Mouse (Mus musculus) retina, embryonic 14.5 days (tissue): ENCODE results near the gene Mob3b.

ENCODE experiments used
- DNase-seq: peaks from one replicate; pipeline ENCODE4 v3.0.0-alpha.2; 2015; ENCODE audit warnings: low spot score

Mob3b gene

GRCm38 (mm10) chr4:35005068-35005769 lies 152.1 kb downstream of the Mob3b start:
- DNase-seq: no peak

GRCm38 (mm10) chr4:35004473-35004872 lies 152.8 kb downstream of the Mob3b start:
- DNase-seq: no peak

- DNase-seq: no peak
Measured at GRCm38 (mm10) chr4:35003550-35004326, 153.5 kb downstream of the Mob3b start.

GRCm38 (mm10) chr4:34996616-34997015 lies 160.7 kb downstream of the Mob3b start:
- no peak for DNase-seq

- peak; percentile 47 for DNase-seq
Measured at GRCm38 (mm10) chr4:34993639-34993975, 163.7 kb downstream of the Mob3b start.

- DNase-seq: peak; percentile 25
Measured at GRCm38 (mm10) chr4:34992866-34993638, 164.2 kb downstream of the Mob3b start.

- peak; percentile 20 for DNase-seq
Measured at GRCm38 (mm10) chr4:34991891-34992865, 165.1 kb downstream of the Mob3b start.

- no peak for DNase-seq
Measured at GRCm38 (mm10) chr4:34991116-34991515, 166.2 kb downstream of the Mob3b start.

GRCm38 (mm10) chr4:34990659-34991058 lies 166.6 kb downstream of the Mob3b start:
- DNase-seq: no peak

GRCm38 (mm10) chr4:34987568-34987967 lies 169.7 kb downstream of the Mob3b start:
- no peak for DNase-seq

- DNase-seq: no peak
Measured at GRCm38 (mm10) chr4:34987109-34987508, 170.2 kb downstream of the Mob3b start.

GRCm38 (mm10) chr4:34986647-34987046 lies 170.6 kb downstream of the Mob3b start:
- DNase-seq: no peak

GRCm38 (mm10) chr4:34984377-34984776 lies 172.9 kb downstream of the Mob3b start:
- no peak for DNase-seq

GRCm38 (mm10) chr4:34983511-34983910 lies 173.8 kb downstream of the Mob3b start:
- no peak for DNase-seq

GRCm38 (mm10) chr4:34981301-34982172 lies 175.7 kb downstream of the Mob3b start:
- peak; percentile 18 for DNase-seq

GRCm38 (mm10) chr4:34980461-34981039 lies 176.7 kb downstream of the Mob3b start:
- DNase-seq: no peak

GRCm38 (mm10) chr4:34976916-34977702 lies 180.2 kb downstream of the Mob3b start:
- no peak for DNase-seq

GRCm38 (mm10) chr4:34976331-34976778 lies 180.9 kb downstream of the Mob3b start:
- no peak for DNase-seq

GRCm38 (mm10) chr4:34974795-34975194 lies 182.5 kb downstream of the Mob3b start:
- DNase-seq: no peak
